In the genomic region with DNA sequence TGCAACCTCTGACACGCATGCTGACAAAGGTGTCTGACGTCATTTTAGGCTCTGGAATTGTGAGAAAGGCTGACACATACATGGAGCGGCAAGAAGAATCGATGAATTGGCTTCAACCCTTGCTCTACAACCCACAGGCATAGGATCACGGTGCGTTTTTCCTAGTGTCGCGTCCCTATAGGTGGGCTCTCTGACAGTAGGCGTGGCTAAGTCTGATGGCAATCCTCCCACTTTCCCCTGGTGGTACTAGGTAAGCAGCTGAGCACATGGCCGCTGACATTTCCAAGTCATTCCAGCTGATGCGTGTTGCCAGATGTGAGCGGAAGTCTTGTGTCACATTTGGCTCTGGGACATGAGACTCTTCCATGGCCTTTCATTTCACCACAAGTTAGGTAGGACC, we compare ENCODE assay signal across 22 mouse cellular contexts.
DNase-seq lines count a peak whose midpoint lies in the region; ATAC-seq and TF ChIP-seq lines count a peak whose summit lies in the region.
"Had no signal": no experiment of that assay in that cellular context is flagged by ENCODE, and none has a peak within 500 bp of the region (broad histone marks: within the 10 kb centered on the region; RNA-seq: fewer than 3 reads in every experiment).

No protein-coding gene starts in this region.

- no peak for TF ChIP-seq CTCF in gastrocnemius, adult 2 months (IDR thresholded peaks at IDR 0.05)

- no peaks in the 10 kb centered on the region for H3K9me3 ChIP-seq in liver, embryonic 12.5 days (replicated peaks)
- H3K9me3 ChIP-seq in midbrain, embryonic 14.5 days (ENCODE audit: control insufficient read depth, low read length), result no peaks in the 10 kb centered on the region
- H3K9me3 ChIP-seq: embryonic facial prominence, embryonic 10.5 days; forebrain, embryonic 12.5 days; liver, embryonic 13.5 days; stomach, embryonic 15.5 days had no signal

- intact Hi-C loops in gastrocnemius, adult 2 months (cut with DNase I), result no loop called here
- intact Hi-C loops in gastrocnemius, postnatal 36 days (cut with DNase I), result no loop called here

- no peak for ATAC-seq in liver, embryonic 12.5 days
- peak; percentile 30 for ATAC-seq in monocyte, adult 5-6 weeks (replicated peaks; ENCODE audit: insufficient number of reproducible peaks, low FRiP score, low TSS enrichment, poor library complexity, severe bottlenecking)
- ATAC-seq in midbrain, embryonic 14.5 days (ENCODE audit: low FRiP score, low TSS enrichment), result no peak

- H3K27me3 ChIP-seq in liver, embryonic 12.5 days (replicated peaks), result no peaks in the 10 kb centered on the region
- H3K27me3 ChIP-seq in midbrain, embryonic 14.5 days (ENCODE audit: control insufficient read depth, insufficient read depth, low read length), result no peaks in the 10 kb centered on the region
- H3K27me3 ChIP-seq: hindbrain, embryonic 12.5 days; liver, embryonic 13.5 days; stomach, embryonic 15.5 days had no signal

- H3K4me3 ChIP-seq in gastrocnemius, adult 2 months, result no peak overlapping the region
- no peak overlapping the region for H3K4me3 ChIP-seq in liver, embryonic 12.5 days
- H3K4me3 ChIP-seq in midbrain, embryonic 14.5 days (replicated peaks; ENCODE audit: low read depth, low read length), result no peak overlapping the region
- H3K4me3 ChIP-seq: embryonic facial prominence, embryonic 10.5 days; forebrain, embryonic 12.5 days; hindbrain, embryonic 12.5 days; liver, embryonic 13.5 days; stomach, embryonic 15.5 days had no signal

- H3K27ac ChIP-seq in gastrocnemius, adult 2 months, result peak overlapping the region; percentile 40; the same call in 1 of the 2 replicates
- no peak overlapping the region for H3K27ac ChIP-seq in liver, embryonic 12.5 days
- H3K27ac ChIP-seq in midbrain, embryonic 14.5 days (replicated peaks; ENCODE audit: low read depth, low read length), result no peak overlapping the region
- H3K27ac ChIP-seq: embryonic facial prominence, embryonic 10.5 days; forebrain, embryonic 12.5 days; hindbrain, embryonic 12.5 days; liver, embryonic 13.5 days; stomach, embryonic 15.5 days had no signal

- peaks cover 16% of the 10 kb centered on the region for H3K4me1 ChIP-seq in liver, embryonic 12.5 days
- H3K4me1 ChIP-seq in midbrain, embryonic 14.5 days (ENCODE audit: control insufficient read depth, insufficient read depth, low read length), result 0 out of 2 replicates have a peak, but pooled peaks cover 9% of the 10 kb centered on the region
- H3K4me1 ChIP-seq: embryonic facial prominence, embryonic 10.5 days; hindbrain, embryonic 12.5 days; stomach, embryonic 15.5 days had no signal

- no peaks in the 10 kb centered on the region for H3K36me3 ChIP-seq in liver, embryonic 12.5 days
- no peaks in the 10 kb centered on the region for H3K36me3 ChIP-seq in midbrain, embryonic 14.5 days (ENCODE audit: control insufficient read depth, insufficient read depth, low read length)
- H3K36me3 ChIP-seq: embryonic facial prominence, embryonic 10.5 days; forebrain, embryonic 12.5 days; hindbrain, embryonic 12.5 days; liver, embryonic 13.5 days; stomach, embryonic 15.5 days had no signal

- WGBS in liver, embryonic 12.5 days (ENCODE audit: insufficient replicate concordance), result 59% methylated on average over 12 of the region's 12 CpGs
- WGBS in midbrain, embryonic 14.5 days, result 84% methylated on average over 12 of the region's 12 CpGs

- DNase-seq in gastrocnemius, adult 2 months, result no peak
- DNase-seq in gastrocnemius, postnatal 36 days, result no peak
- peak; percentile 71 for DNase-seq in ZHBTc4 (ENCODE audit: low read depth, low spot score)
- DNase-seq in midbrain, embryonic 14.5 days, result no peak
- DNase-seq in B cell, adult 2 months, result no peak
- no peak for DNase-seq in gastrocnemius, postnatal 4 days (ENCODE audit: low spot score in 2 of 2)
- DNase-seq: adrenal gland, postnatal 10 days; cerebellum, adult 2 months; heart, postnatal 10 days; kidney, postnatal 10 days; layer of hippocampus, postnatal 36 days; left cerebral cortex, postnatal 4 days; liver, embryonic 13.5 days; thymus, adult 18-20 months; thymus, postnatal 4 days had no signal

- H3K9ac ChIP-seq in liver, embryonic 12.5 days, result no peak overlapping the region
- H3K9ac ChIP-seq in midbrain, embryonic 14.5 days (replicated peaks; ENCODE audit: low read length), result no peak overlapping the region
- H3K9ac ChIP-seq: forebrain, embryonic 12.5 days; hindbrain, embryonic 12.5 days; liver, embryonic 13.5 days; stomach, embryonic 15.5 days had no signal

- H3K4me2 ChIP-seq in liver, embryonic 12.5 days, result peak overlapping the region; percentile 10; the same call in 1 of the 2 replicates
- no peak overlapping the region for H3K4me2 ChIP-seq in midbrain, embryonic 14.5 days (ENCODE audit: low read length)
- H3K4me2 ChIP-seq: forebrain, embryonic 12.5 days; heart, embryonic 11.5 days; hindbrain, embryonic 12.5 days; liver, embryonic 13.5 days; stomach, embryonic 15.5 days had no signal
